Mouse (Mus musculus) B cell, adult 2 months (primary cell): ENCODE measurements around the gene Lamtor2.

ENCODE experiments used
- DNase-seq, 2 experiments: peaks; one replicate each; pipeline ENCODE4 v3.0.0; 2022

The Lamtor2 gene

GRCm38 (mm10) chr3:88541622-88542401 lies 11.1 kb downstream of the Lamtor2 start:
- no peak for DNase-seq

GRCm38 (mm10) chr3:88540085-88540484 lies 12.8 kb downstream of the Lamtor2 start:
- no peak for DNase-seq

GRCm38 (mm10) chr3:88539397-88539796 lies 13.5 kb downstream of the Lamtor2 start:
- no peak for DNase-seq

GRCm38 (mm10) chr3:88538271-88539145 lies 14.4 kb downstream of the Lamtor2 start:
- DNase-seq: no peak

- no peak for DNase-seq
These were observed 15.7 kb downstream of the Lamtor2 start for GRCm38 (mm10) chr3:88537146-88537545.

- peak in 1 of 2 experiments; percentile 27 for DNase-seq
These were observed 16.6 kb downstream of the Lamtor2 start for GRCm38 (mm10) chr3:88536103-88536930.

- no peak for DNase-seq
These were observed 17.3 kb downstream of the Lamtor2 start for GRCm38 (mm10) chr3:88535527-88535926.

- no peak for DNase-seq
These were observed 17.9 kb downstream of the Lamtor2 start for GRCm38 (mm10) chr3:88535005-88535404.

- no peak for DNase-seq
These were observed 19.2 kb downstream of the Lamtor2 start for GRCm38 (mm10) chr3:88533706-88534105.

- no peak for DNase-seq
These were observed 20.0 kb downstream of the Lamtor2 start for GRCm38 (mm10) chr3:88532689-88533511.

GRCm38 (mm10) chr3:88532299-88532674 lies 20.6 kb downstream of the Lamtor2 start, which contains the start of gene Mex3a:
Gene Mex3a (plus strand): TSS chr3:88532395.
- DNase-seq: peak in 1 of 2 experiments; percentile 24

GRCm38 (mm10) chr3:88531348-88532298 lies 21.3 kb downstream of the Lamtor2 start:
- DNase-seq: peak; percentile 88

- no peak for DNase-seq
These were observed 22.6 kb downstream of the Lamtor2 start for GRCm38 (mm10) chr3:88530082-88530864.

- DNase-seq: no peak
These were observed 23.5 kb downstream of the Lamtor2 start for GRCm38 (mm10) chr3:88529204-88530000.

- DNase-seq: no peak
These were observed 24.2 kb downstream of the Lamtor2 start for GRCm38 (mm10) chr3:88528646-88529045.

GRCm38 (mm10) chr3:88527565-88527964 lies 25.3 kb downstream of the Lamtor2 start:
- DNase-seq: no peak

- peak; percentile 90 to 91 for DNase-seq
These were observed 26.4 kb downstream of the Lamtor2 start for GRCm38 (mm10) chr3:88526157-88527131.

GRCm38 (mm10) chr3:88525021-88525420 lies 27.9 kb downstream of the Lamtor2 start:
- no peak for DNase-seq
